Mouse (Mus musculus) cerebellum, postnatal 4 days (tissue): ENCODE results near the gene Olfr69.
A peak's percentile ranks its signal among the peaks of the same experiment; 100 is the strongest.
"Not testable (repeated sequence)": the region's sequence is repeated elsewhere in the genome, so short reads cannot be mapped to it uniquely, and the experiment has no call there.

Experiments
- DNase-seq, 2 experiments: peaks; one replicate each; pipeline ENCODE4 v3.0.0; 2022; ENCODE audit warnings: low spot score in 2 of 2, mixed read lengths in 1 of 2

The Olfr69 gene

GRCm38 (mm10) chr7:103771494-103771893, at the start of gene Olfr69:
Olfr69 (minus strand) TSS chr7:103771594.
- DNase-seq = no peak

GRCm38 (mm10) chr7:103815085-103815484, 43.7 kb upstream of the Olfr69 start:
- DNase-seq = not testable (repeated sequence)

- DNase-seq = no peak
These were observed 42.4 kb upstream of the Olfr69 start, which contains the start of gene Hbb-bt for GRCm38 (mm10) chr7:103813766-103814165. Hbb-bt (minus strand) TSS chr7:103813996.

- not testable (repeated sequence) for DNase-seq
These were observed 41.8 kb upstream of the Olfr69 start for GRCm38 (mm10) chr7:103813152-103813551.

GRCm38 (mm10) chr7:103812174-103812573, 40.8 kb upstream of the Olfr69 start:
- DNase-seq = no peak

- no peak for DNase-seq
These were observed 39.9 kb upstream of the Olfr69 start for GRCm38 (mm10) chr7:103811223-103811845.

GRCm38 (mm10) chr7:103810746-103811145, 39.4 kb upstream of the Olfr69 start:
- no peak for DNase-seq

- no peak for DNase-seq
These were observed 38.9 kb upstream of the Olfr69 start for GRCm38 (mm10) chr7:103810296-103810695.

- no peak for DNase-seq
These were observed 38.4 kb upstream of the Olfr69 start for GRCm38 (mm10) chr7:103809801-103810155.

GRCm38 (mm10) chr7:103808971-103809800, 37.8 kb upstream of the Olfr69 start:
- DNase-seq = no peak

- not testable (repeated sequence) for DNase-seq
These were observed 36.7 kb upstream of the Olfr69 start for GRCm38 (mm10) chr7:103808120-103808519.

- peak in 1 of 2 experiments; percentile 1 for DNase-seq
These were observed 35.5 kb upstream of the Olfr69 start for GRCm38 (mm10) chr7:103806856-103807255.

- no peak for DNase-seq
These were observed 21.4 kb upstream of the Olfr69 start for GRCm38 (mm10) chr7:103792669-103793388.

- DNase-seq = no peak
These were observed 20.3 kb upstream of the Olfr69 start, which contains the start of gene Olfr67 for GRCm38 (mm10) chr7:103791721-103792120. Olfr67 (minus strand) TSS chr7:103791821.

GRCm38 (mm10) chr7:103779598-103779997, 8.2 kb upstream of the Olfr69 start, which contains the start of gene Olfr68:
Olfr68 (minus strand) TSS chr7:103779698.
- DNase-seq = no peak

- not testable (repeated sequence) for DNase-seq
These were observed 6.3 kb upstream of the Olfr69 start for GRCm38 (mm10) chr7:103777652-103778051.

GRCm38 (mm10) chr7:103767687-103768086, 3.7 kb downstream of the Olfr69 start:
- not testable (repeated sequence) for DNase-seq

- not testable (repeated sequence) for DNase-seq
These were observed 9.2 kb downstream of the Olfr69 start for GRCm38 (mm10) chr7:103762212-103762611.

- DNase-seq = no peak
These were observed 14.2 kb downstream of the Olfr69 start, which contains the start of gene Olfr630 for GRCm38 (mm10) chr7:103757233-103757632. Olfr630 (minus strand) TSS chr7:103757333.

GRCm38 (mm10) chr7:103744843-103745242, 26.6 kb downstream of the Olfr69 start, which contains the start of gene Olfr629:
Olfr629 (minus strand) TSS chr7:103744943.
- no peak for DNase-seq

- DNase-seq = no peak
These were observed 41.3 kb downstream of the Olfr69 start, which contains the start of gene Olfr628 for GRCm38 (mm10) chr7:103730074-103730473. Olfr628 (plus strand) TSS chr7:103730374.

- DNase-seq = not testable (repeated sequence)
These were observed 55.0 kb downstream of the Olfr69 start for GRCm38 (mm10) chr7:103716398-103716797.
